Mouse (Mus musculus) forebrain, embryonic 13.5 days (tissue): Measurements from ENCODE around the gene Wdr91. TPM values are rescaled to one million over a fixed set of nuclear protein-coding genes. Genes with fewer than 3 reads are reported as not detected.

Experiments
- ATAC-seq: fragments of 200-750 bp; cut with Nextera tagmentation; 2 replicates; pipeline ENCODE4 v1.8.0; 2017
- H3K27ac ChIP-seq: fragments of 300-500 bp; sonication (generic); 2 replicates; pipeline ENCODE4 v1.5.1; 2015; ENCODE audit warnings: inconsistent platforms, mild to moderate bottlenecking, moderate library complexity
- H3K27me3 ChIP-seq: fragments of 300-500 bp; sonication (generic); 2 replicates; pipeline ENCODE4 v1.6.1; 2015; ENCODE audit warnings: mild to moderate bottlenecking, inconsistent platforms
- H3K36me3 ChIP-seq: fragments of 300-500 bp; sonication (generic); 2 replicates; pipeline ENCODE4 v1.6.1; 2015; ENCODE audit warnings: mild to moderate bottlenecking, inconsistent platforms; ENCODE audit not compliant: poor library complexity, severe bottlenecking
- H3K4me1 ChIP-seq: fragments of 300-500 bp; sonication (generic); 2 replicates; pipeline ENCODE4 v1.6.1; 2015; ENCODE audit warnings: inconsistent platforms
- H3K4me2 ChIP-seq: fragments of 300-500 bp; sonication (generic); 2 replicates; pipeline ENCODE4 v1.6.1; 2015; ENCODE audit warnings: inconsistent platforms, mild to moderate bottlenecking, moderate library complexity
- H3K4me3 ChIP-seq: fragments of 300-500 bp; sonication (generic); 2 replicates; pipeline ENCODE4 v1.5.1; 2015; ENCODE audit warnings: mild to moderate bottlenecking, inconsistent platforms
- H3K9ac ChIP-seq: fragments of 300-500 bp; sonication (generic); 2 replicates; pipeline ENCODE4 v1.6.1; 2015; ENCODE audit warnings: mild to moderate bottlenecking, inconsistent platforms
- H3K9me3 ChIP-seq: fragments of 300-500 bp; sonication (generic); replicated peaks from 2 replicates; pipeline ENCODE4 v1.6.1; 2016; ENCODE audit warnings: inconsistent platforms
- WGBS: fragments of 180-500 bp; shearing (Covaris S2); methylation state at CpG from one replicate; pipeline ENCODE4 v1.1.7; 2015; 5-methylcytosine and 5-hydroxymethylcytosine counted together
- polyA plus RNA-seq: library from polyadenylated mRNA; unstranded; fragments of >200 nt; fragmentation: Nextera tagmentation; extraction: Ambion mirVana; gene quantifications from 2 replicates; pipeline ENCODE4 v1.2.1, GENCODE M21; 2015

Gene Wdr91
- 9.7 and 10.7 TPM in 2 replicates for polyA plus RNA-seq

- ATAC-seq, result peak; percentile 94
- WGBS, result 0% methylated on average over 61 of the region's 64 CpGs
- no peaks in the 10 kb centered on the region for H3K27me3 ChIP-seq
- H3K36me3 ChIP-seq, result peaks cover 26% of the 10 kb centered on the region
- peaks cover 8% of the 10 kb centered on the region for H3K4me1 ChIP-seq
- no peaks in the 10 kb centered on the region for H3K9me3 ChIP-seq
- peak within 1 kb of the TSS; percentile 78 for H3K9ac ChIP-seq
- H3K4me3 ChIP-seq, result peak within 1 kb of the TSS; percentile 77
- H3K4me2 ChIP-seq, result peak within 1 kb of the TSS; percentile 69
- peak within 1 kb of the TSS; percentile 73 for H3K27ac ChIP-seq
Measured at GRCm38 (mm10) chr6:34910371-34911219, at the start of gene Wdr91. TSS of gene Wdr91 (minus strand) at chr6:34910876.

- WGBS, result 90% methylated on average over 7 of the region's 7 CpGs
- Histone ChIP-seq H3K9ac (no peak overlapping the region), H3K36me3 (no peaks in the 10 kb centered on the region), H3K4me1 (0 out of 2 replicates have a peak, but pooled peaks cover 5% of the 10 kb centered on the region), H3K4me2 (no peak overlapping the region), H3K27ac (no peak overlapping the region), H3K27me3 (no peaks in the 10 kb centered on the region), H3K4me3 (no peak overlapping the region), H3K9me3 (no peaks in the 10 kb centered on the region)
- ATAC-seq, result no peak
Measured at GRCm38 (mm10) chr6:34959131-34959530, 48.5 kb upstream of the Wdr91 start.

- Histone ChIP-seq H3K27me3 (no peaks in the 10 kb centered on the region), H3K27ac (no peak overlapping the region), H3K4me1 (0 out of 2 replicates have a peak, but pooled peaks cover 5% of the 10 kb centered on the region), H3K4me2 (peak overlapping the region; percentile 49), H3K9me3 (no peaks in the 10 kb centered on the region), H3K9ac (no peak overlapping the region), H3K36me3 (no peaks in the 10 kb centered on the region), H3K4me3 (no peak overlapping the region)
- ATAC-seq, result no peak
- 42% methylated on average over 8 of the region's 8 CpGs for WGBS
Measured at GRCm38 (mm10) chr6:34955862-34956241, 45.2 kb upstream of the Wdr91 start.

- 0 out of 2 replicates have a peak overlapping the region, but pooled peaks have one; percentile 11 for H3K4me3 ChIP-seq
- no peaks in the 10 kb centered on the region for H3K27me3 ChIP-seq
- H3K36me3 ChIP-seq, result no peaks in the 10 kb centered on the region
- 0 out of 2 replicates have a peak overlapping the region, but pooled peaks have one; percentile 12 for H3K9ac ChIP-seq
- peak; percentile 90 for ATAC-seq
- H3K9me3 ChIP-seq, result no peaks in the 10 kb centered on the region
- H3K27ac ChIP-seq, result no peak overlapping the region
- H3K4me2 ChIP-seq, result peak overlapping the region; percentile 49
- H3K4me1 ChIP-seq, result 0 out of 2 replicates have a peak, but pooled peaks cover 5% of the 10 kb centered on the region
- 51% methylated on average over 18 of the region's 18 CpGs for WGBS
Measured at GRCm38 (mm10) chr6:34954926-34955861, 44.5 kb upstream of the Wdr91 start.

DNA sequence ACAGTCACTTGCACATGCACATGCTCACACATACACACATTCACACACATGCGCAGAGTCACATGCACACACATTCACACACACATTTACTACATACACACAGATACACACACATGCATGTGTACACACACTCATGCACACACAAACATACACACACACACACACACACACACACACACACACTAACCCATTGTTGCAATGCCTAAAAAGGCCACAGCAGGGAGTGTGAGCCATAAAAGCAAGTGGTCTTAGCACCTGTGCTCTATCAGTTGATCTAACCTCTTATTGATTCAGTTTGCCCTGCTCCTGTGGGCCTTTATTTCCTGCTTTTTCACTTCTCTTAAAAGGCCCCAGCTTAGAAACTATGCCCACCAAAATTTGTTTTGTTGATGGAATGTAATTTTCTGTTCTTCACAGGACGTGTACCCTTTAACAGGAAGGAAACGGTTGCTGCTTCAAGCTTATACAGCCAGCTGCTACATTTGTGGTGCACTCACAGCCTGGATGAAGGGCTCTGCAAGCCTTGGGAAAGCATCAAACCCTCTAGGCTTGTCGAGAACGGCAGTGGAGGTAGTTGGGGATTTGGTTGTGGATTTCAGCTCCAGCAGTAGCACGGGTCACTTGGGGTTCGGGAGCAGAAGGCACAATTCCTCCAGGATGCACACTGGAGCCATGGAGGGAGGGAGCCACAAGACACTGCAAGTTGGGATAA, 41.4 kb upstream of the Wdr91 start:
- Histone ChIP-seq H3K27me3 (no peaks in the 10 kb centered on the region), H3K27ac (no peak overlapping the region), H3K36me3 (no peaks in the 10 kb centered on the region), H3K9ac (no peak overlapping the region), H3K4me2 (no peak overlapping the region), H3K4me3 (no peak overlapping the region), H3K9me3 (no peaks in the 10 kb centered on the region; the same call in 1 of the 2 replicates), H3K4me1 (0 out of 2 replicates have a peak, but pooled peaks cover 5% of the 10 kb centered on the region)
- WGBS, result 76% methylated on average over 7 of the region's 7 CpGs
- no peak for ATAC-seq

GRCm38 (mm10) chr6:34951518-34951917, 40.8 kb upstream of the Wdr91 start:
- Histone ChIP-seq H3K9me3 (no peaks in the 10 kb centered on the region; the same call in 1 of the 2 replicates), H3K27me3 (no peaks in the 10 kb centered on the region), H3K4me1 (0 out of 2 replicates have a peak, but pooled peaks cover 5% of the 10 kb centered on the region), H3K4me2 (no peak overlapping the region), H3K9ac (no peak overlapping the region), H3K27ac (no peak overlapping the region), H3K4me3 (no peak overlapping the region), H3K36me3 (no peaks in the 10 kb centered on the region)
- no peak for ATAC-seq
- 92% methylated on average over 7 of the region's 7 CpGs for WGBS

GRCm38 (mm10) chr6:34948461-34948860, 37.8 kb upstream of the Wdr91 start:
- WGBS, result 10% methylated on average over 11 of the region's 11 CpGs

DNA sequence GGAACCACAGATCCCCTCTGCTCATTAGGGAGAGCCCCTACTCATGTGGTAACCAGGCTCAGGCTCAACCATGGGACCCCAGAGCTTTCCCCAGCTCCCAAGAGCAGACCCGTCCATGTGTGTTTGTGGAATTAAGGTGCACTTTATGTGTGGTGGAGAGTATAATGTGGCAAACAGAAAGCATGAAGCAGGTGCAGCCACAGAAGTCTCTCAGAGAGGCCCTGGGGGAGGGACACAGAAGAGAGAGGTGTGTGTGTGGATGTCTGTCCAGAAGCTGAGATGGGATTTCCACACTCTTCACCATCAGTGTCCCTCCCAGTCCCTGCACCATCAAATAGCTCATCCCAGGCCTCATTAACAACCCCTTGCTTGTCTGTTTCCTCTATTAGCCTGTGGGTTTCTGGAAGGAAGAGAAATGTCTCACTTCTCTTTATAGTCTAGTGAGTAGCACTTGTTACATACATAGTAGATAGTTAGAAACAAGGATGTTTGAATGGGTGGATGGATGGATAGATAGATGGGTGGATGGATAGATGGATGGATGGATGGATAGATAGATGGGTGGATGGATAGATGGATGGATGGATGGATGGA, 35.9 kb upstream of the Wdr91 start:
- Histone ChIP-seq H3K36me3 (no peaks in the 10 kb centered on the region), H3K9ac (no peak overlapping the region), H3K27me3 (no peaks in the 10 kb centered on the region), H3K9me3 (no peaks in the 10 kb centered on the region; the same call in 1 of the 2 replicates), H3K4me3 (no peak overlapping the region), H3K4me2 (no peak overlapping the region), H3K27ac (no peak overlapping the region), H3K4me1 (no peaks in the 10 kb centered on the region)
- no peak for ATAC-seq
- WGBS, result 94% methylated on average over 1 of the region's 1 CpGs

More at GRCm38 (mm10) chr6:34948461-34948860, 37.8 kb upstream of the Wdr91 start:
- Histone ChIP-seq H3K9ac (peak overlapping the region; percentile 26; the same call in 1 of the 2 replicates), H3K9me3 (no peaks in the 10 kb centered on the region; the same call in 1 of the 2 replicates), H3K36me3 (no peaks in the 10 kb centered on the region), H3K4me3 (peak overlapping the region; percentile 25), H3K27ac (no peak overlapping the region), H3K4me1 (no peaks in the 10 kb centered on the region), H3K27me3 (no peaks in the 10 kb centered on the region), H3K4me2 (peak overlapping the region; percentile 51)
- ATAC-seq, result peak; percentile 30; the same call in 1 of the 2 replicates

- no peaks in the 10 kb centered on the region for H3K4me1 ChIP-seq
- WGBS, result 78% methylated on average over 5 of the region's 5 CpGs
- no peak overlapping the region for H3K27ac ChIP-seq
- no peak overlapping the region for H3K4me3 ChIP-seq
- H3K27me3 ChIP-seq, result no peaks in the 10 kb centered on the region
- H3K9ac ChIP-seq, result no peak overlapping the region
- H3K4me2 ChIP-seq, result no peak overlapping the region
- no peaks in the 10 kb centered on the region; the same call in 1 of the 2 replicates for H3K9me3 ChIP-seq
- ATAC-seq, result no peak
- H3K36me3 ChIP-seq, result no peaks in the 10 kb centered on the region
Measured at GRCm38 (mm10) chr6:34943499-34943898, 32.8 kb upstream of the Wdr91 start.

DNA sequence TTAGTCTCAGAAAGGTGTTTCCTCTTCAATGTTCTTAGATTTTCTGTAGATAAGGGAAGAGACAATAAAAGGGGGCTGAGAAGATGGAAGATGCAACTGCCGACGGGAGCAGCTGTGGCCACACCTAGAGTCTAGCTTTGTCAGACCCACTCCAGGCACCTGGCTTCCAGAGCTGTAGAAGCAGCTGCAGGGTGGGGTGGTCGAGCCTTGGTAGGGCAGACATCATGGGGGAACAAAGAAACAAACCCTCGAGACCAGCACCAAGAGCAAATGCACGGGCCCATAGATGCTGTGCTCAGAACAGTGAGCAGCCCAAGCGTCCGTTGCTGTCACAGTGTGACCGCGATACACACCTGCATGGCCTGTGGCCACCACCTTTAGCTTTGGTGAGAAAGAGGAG, 31.8 kb upstream of the Wdr91 start:
- H3K27ac ChIP-seq, result no peak overlapping the region
- H3K4me3 ChIP-seq, result no peak overlapping the region
- ATAC-seq, result no peak
- H3K9me3 ChIP-seq, result no peaks in the 10 kb centered on the region; the same call in 1 of the 2 replicates
- no peaks in the 10 kb centered on the region for H3K36me3 ChIP-seq
- H3K27me3 ChIP-seq, result no peaks in the 10 kb centered on the region
- H3K9ac ChIP-seq, result no peak overlapping the region
- H3K4me2 ChIP-seq, result no peak overlapping the region
- WGBS, result 87% methylated on average over 9 of the region's 9 CpGs
- no peaks in the 10 kb centered on the region for H3K4me1 ChIP-seq

GRCm38 (mm10) chr6:34941496-34941895, 30.8 kb upstream of the Wdr91 start:
- 73% methylated on average over 2 of the region's 2 CpGs for WGBS
- Histone ChIP-seq H3K4me3 (no peak overlapping the region), H3K4me1 (no peaks in the 10 kb centered on the region), H3K27ac (no peak overlapping the region), H3K9ac (no peak overlapping the region), H3K4me2 (no peak overlapping the region), H3K36me3 (no peaks in the 10 kb centered on the region), H3K27me3 (no peaks in the 10 kb centered on the region), H3K9me3 (no peaks in the 10 kb centered on the region)
- no peak for ATAC-seq
